Mouse (Mus musculus) liver, adult (tissue): Measurements from ENCODE around the gene Acat3.

Experiments used
- GATA4 ChIP-seq: IDR thresholded peaks from 2 replicates; pipeline ENCODE4 v1.6.1; 2014; ENCODE audit warnings: mild to moderate bottlenecking, low read length; ENCODE audit not compliant: insufficient replicate concordance

Gene Acat3

DNA sequence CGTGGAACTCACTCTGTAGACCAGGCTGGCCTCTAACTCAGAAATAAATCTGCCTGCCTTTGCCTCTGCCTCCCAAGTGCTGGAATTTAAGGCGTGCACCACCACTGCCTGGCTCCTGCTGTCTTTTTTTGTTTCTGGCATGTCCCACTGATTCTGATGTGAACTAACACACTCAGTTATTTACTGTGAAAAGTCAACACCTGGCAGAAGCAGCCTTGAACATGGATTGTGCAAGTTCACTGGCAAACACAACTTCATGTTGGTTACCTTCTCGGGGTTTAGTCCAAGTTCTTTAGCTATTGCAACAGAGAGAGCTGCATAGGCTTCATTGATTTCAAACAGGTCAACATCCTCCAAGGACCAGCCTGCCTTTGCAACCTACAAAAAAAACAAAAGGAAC lies 15.4 kb downstream of the Acat3 start:
- no peak for TF ChIP-seq GATA4

DNA sequence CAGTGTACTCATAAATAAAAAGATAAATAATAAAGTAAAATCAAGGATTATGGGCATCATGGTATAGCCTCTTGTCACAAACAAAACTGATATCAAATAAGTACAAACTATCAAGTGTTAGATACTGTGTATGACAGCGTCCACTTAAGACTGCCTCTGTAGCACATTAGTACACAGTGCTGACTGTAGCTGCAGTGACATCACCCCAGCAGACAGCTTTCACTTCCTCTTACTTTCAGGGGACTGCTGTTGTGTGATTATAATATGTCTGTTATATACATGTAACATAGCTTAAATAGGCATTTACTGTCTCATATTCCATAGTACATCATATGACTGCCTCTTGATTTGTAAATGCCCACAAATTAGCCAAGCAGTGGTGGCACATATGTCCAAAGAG lies 19.3 kb downstream of the Acat3 start:
- TF ChIP-seq GATA4 = no peak

DNA sequence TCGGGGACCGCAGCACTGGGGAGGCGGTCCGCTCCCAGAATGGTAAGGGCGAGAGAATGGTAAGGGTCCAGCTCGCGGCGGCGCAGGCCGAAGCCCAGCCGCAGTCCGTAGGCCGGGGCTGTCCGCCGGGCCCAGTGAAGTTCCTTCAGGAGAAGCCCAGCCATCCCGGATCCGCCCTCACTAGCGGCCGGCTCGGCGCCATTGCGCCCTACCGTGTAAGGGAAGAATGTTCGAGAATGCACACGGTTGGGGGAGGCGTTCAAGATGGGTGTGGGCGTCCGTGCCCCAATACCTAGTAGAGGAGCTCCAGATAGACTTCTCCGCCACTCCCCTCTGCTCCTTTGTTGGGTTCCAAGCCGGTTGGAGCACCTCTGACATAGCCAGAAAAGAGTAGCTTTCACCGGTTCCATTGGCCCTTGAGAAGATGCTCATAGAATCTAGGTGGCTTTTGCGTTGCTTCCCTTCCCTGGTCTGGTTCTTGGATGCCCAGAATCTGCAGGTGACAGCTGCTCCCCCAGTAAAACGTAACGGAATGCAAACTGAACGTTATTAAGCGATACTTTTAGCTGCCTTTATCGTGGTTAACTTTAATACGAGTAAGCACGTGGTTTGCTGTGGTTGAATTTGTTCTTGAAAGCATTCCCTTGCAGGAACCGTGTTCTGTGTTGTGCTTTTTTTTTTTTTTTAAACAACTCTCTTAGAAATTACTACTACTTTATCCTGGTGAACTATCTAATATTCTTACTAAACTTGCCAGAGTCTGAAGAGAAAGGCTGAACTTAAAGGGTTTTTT lies 23.6 kb downstream of the Acat3 start:
- TF ChIP-seq GATA4 = no peak

DNA sequence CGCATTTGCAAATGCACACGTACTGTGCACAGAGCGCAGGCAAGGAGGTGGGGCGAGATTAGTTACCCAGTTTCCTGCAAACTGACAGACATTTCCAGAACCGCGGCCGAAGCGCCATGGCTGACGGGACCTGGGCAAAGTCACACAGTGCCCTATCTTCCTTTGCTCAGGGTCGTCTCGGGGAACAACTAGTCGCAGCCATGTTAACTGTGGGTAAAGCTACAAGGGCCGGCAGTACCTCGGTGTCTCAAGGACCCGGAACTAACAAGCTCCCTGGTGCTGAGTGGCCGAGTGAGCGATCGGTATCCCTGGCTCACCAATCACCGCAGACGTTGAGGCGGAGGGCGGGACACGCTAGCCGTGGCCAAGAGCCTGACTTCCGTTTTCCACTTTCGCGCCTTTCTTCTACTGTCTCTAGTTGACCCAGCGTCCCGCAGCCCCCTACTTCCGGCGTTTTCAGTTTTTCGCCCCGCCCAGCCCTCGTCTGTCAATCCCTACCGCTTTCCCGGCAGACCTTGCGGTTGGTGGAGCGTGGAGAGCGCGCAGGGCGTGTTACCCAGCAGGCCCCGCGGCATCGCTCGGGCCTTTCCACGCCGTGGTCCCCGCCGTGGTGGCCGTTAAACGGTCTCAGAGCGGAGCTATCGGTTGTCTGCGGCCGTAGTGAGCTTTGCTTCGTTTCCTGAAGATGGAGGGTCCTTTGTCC lies 24.4 kb downstream of the Acat3 start, which contains the start of gene Mrpl18:
Gene Mrpl18, minus strand, starts transcription at position 465 of the 703 bp plus-strand sequence.
- no peak for TF ChIP-seq GATA4

DNA sequence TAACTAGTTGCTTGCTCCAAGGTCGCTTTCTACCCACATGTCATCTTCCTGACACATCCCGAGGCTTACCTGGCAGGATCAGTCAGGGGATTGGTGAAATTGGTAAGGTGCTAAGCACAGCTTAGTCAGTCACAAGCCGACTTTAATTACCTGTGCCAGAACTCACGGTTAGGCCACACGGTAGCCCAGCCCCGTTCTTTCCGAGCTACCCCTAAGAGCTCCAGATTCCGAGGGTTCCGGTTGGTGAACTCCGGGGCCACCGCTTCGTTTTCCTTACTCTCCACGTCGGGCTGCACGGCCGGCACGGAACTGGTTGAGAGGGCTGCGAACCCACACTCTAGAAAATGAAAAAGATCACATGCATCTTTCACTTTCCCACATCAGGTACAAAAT lies 24.9 kb downstream of the Acat3 start, which contains the start of gene Tcp1:
Gene Tcp1, plus strand, starts transcription at position 214 of the 393 bp plus-strand sequence.
- no peak for TF ChIP-seq GATA4

DNA sequence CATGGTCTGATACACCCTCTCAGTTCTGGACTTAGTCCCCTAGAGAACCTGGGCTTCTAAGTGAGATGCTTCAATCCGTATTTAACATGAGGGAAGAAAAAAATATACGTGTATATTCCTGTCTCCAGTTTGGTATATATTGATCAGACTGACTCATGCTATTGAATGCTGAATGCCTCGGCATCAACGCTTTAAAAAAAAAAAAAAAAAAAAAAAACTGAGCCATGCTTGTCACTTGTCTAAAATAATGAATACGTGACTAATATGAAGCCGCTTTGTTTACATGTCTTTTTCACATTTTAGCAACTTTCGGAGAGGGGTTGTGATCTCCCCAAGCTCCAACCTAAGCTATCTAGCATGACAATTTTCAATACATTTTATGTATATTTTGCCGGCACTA lies 30.0 kb downstream of the Acat3 start:
- no peak for TF ChIP-seq GATA4

DNA sequence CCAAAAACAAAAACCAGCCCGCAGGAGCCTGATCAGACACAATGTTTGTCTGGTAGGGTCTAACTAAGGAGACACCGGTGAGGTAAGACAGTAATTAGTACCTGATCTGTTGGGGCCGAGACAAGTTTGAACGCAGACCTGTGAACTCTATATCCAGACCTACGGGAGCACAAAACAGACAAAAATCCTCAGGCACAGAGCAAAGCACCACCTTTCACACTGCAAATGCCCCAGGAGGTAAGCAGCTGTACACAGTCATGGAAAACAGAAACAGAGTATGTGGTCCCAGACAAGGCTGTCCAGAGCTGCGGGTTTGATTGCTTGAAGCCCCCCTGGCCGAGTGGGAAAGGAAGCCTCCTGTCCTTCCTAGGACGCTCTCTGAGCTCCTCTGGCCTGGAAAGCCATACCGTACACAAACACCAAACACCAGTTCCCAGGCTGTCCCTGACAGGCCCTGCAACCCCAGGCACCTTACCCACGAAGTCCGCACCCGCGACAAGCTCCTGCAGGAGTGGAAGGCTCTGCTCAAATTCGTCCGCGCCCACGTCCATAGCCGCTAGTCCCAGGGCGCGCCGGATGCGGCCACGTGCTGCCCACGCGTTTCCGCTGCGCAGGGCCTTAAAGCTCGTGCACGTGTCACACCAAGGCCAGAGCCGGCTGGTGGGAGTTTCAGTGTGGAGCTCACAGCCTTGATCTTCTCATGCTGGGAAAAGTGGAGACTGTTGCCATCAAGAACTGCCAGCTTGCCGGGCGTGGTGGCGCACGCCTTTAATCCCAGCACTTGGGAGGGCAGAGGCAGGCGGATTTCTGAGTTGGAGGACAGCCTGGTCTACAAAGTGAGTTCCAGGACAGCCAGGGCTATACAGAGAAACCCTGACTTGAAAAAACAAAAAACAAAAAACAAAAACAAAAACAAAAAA lies 30.8 kb downstream of the Acat3 start, which contains the start of gene Pnldc1:
Gene Pnldc1, minus strand, starts transcription at position 870 of the 920 bp plus-strand sequence.
- no peak for TF ChIP-seq GATA4

DNA sequence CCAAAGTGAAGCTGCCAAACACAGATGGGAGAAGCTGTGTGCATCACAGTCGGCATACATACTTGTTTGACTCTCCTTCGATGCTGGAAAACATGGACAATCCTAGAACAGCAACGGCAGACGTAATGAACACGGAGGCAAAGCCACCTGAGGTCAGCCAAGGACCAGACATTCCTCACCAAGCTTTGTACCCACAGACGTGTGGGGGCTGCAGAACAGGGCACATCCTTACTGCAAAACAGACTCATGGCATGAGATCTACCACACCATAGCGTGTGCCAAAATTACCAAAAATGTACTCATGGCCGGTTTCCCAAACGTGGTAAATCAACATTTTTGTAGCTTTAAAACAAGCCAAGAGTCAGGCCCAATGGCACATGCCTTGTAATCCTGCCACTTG lies 34.0 kb downstream of the Acat3 start:
- TF ChIP-seq GATA4 = no peak

DNA sequence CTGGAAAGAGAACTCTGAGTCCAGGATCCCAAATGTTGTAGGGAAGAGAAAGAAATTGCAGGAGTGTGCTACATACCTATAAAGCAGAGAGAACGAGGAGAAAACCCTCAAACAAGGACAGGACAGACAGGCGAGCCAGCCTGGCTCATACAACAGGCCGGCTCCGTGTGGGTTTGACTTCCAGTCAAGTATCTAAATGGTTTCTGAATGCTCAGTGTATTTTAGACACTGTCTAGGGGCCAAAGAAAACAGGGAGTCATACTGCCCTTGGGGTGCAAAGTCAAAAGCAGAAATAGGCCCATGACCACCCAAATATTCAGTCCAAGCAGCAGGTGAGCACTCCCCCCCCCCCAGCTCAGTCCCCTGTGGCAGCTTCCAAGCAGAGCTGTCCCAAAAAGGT lies 34.6 kb downstream of the Acat3 start:
- TF ChIP-seq GATA4 = no peak

DNA sequence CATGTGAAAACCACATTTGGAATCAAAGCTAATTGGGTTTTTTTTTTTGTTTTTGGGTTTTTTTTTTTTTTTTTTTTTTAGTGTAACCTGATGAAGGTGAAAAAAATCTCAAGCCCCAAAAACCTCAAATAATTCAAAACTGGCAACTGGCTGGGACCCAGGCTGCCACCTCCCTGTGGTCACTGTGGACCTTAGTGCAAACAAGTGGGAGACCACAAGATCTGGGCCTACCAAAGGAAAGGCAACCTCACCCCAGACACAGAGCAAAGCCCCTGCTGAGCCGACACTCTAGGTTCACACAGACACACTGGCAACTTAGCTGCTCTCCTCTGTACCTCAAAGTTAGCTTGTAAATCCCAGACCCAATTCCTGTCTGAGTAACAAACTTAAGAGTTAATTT lies 36.1 kb downstream of the Acat3 start:
- no peak for TF ChIP-seq GATA4

DNA sequence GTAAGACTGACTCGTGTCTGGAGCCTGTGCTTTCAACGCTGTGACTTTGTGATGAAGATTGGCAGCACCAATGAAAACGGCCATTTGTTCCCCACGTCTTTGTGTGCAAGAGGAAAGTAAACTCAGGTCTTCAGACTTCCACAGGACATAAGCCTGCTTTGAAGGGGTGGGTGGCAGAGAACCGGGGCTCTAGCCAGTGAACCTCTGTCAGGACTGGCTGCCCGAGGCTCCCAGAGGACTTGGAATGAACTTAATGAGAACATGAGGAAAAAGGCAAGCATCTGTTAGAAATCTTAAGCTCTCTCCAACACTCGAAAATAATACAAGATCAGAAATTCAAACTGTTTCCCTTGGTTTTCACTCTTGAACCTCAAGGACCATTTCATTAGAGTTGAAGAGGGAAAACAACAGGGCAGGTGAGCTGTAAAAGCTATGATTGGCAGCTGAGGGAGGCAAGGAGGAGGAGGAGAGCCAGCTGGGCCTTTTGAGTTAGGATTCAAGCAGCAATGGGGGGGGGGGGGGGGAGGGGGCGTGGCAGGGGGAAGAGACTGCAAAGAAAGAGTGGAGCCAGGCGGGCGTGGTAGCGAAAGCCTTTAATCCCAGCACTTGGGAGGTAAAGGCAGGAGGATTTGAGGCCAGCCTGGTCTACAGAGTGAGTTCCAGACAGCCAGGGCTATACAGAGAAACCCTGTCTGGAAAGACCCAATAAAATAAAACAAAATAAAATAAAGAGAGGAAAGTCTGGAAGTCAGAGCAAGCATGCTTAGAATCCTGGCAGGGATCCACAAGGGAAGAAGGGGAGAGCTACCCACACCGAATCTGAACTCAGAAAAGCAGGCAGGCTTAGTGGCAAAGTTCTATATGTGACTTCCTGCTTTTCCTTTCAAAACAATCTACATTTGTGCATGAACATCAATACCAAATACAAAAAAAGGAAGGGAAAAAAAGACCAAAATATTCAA lies 36.7 kb downstream of the Acat3 start:
- TF ChIP-seq GATA4 = no peak

DNA sequence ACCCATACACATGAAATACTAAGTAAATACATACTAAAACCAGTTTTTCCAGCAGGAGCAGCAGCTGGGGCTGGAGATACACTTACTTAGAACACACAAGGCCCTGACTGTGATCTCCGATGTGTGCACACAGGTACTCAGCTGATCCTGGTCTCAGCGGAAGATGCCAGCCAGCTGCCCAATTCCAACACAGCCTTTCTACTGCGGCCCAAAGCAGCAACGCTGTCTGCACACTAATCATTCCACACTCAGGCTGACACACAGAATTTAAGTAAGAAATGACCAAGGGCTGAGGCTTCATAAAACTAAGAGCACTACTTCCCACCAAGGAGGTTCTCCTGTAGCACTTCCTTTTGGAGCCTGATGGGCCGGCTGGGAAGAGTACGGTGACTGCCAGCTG lies 38.1 kb downstream of the Acat3 start:
- TF ChIP-seq GATA4 = no peak

DNA sequence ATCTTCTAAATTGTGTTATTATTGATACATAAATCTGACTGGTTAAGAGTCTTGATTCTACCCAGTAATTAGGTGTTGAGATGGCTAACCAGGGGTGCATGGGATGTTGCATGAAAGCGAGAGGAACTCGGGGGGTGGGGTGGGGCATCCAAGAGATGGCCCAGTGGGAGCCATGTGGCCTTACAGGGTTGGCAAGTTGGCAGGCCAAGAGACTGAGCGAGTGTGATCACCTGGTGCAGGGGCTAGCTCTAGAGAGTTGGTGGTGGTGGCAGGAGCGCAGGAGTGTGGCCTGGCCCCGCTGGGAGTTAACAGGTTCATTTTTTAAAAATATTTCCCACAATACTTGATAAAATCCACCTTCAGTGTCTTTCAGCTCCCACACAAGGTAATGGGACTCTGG lies 42.7 kb downstream of the Acat3 start:
- TF ChIP-seq GATA4 = no peak

DNA sequence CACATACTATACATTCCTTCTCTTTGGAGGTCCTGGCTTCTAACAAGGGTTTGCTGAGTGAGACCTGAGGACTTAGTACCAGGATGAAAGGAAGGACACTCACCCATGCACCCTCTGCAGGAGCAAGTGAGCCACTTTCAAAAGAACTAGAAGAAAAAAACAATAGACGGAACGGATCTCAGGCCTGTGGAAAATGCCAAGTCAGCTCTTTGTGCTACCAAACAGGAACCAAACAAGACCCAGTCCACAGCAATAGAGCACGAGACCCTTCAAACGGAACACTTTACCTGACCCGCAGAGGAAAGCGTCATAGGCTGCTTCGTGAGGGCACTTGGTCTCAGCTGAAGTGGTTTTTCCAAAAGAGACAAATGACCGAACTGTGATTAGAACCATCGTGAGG lies 48.4 kb downstream of the Acat3 start:
- no peak for TF ChIP-seq GATA4
